Mouse (Mus musculus): ENCODE data around the gene Arhgef39.
A peak's percentile ranks its signal among the peaks of the same experiment; 100 is the strongest.

Gene Arhgef39

DNA sequence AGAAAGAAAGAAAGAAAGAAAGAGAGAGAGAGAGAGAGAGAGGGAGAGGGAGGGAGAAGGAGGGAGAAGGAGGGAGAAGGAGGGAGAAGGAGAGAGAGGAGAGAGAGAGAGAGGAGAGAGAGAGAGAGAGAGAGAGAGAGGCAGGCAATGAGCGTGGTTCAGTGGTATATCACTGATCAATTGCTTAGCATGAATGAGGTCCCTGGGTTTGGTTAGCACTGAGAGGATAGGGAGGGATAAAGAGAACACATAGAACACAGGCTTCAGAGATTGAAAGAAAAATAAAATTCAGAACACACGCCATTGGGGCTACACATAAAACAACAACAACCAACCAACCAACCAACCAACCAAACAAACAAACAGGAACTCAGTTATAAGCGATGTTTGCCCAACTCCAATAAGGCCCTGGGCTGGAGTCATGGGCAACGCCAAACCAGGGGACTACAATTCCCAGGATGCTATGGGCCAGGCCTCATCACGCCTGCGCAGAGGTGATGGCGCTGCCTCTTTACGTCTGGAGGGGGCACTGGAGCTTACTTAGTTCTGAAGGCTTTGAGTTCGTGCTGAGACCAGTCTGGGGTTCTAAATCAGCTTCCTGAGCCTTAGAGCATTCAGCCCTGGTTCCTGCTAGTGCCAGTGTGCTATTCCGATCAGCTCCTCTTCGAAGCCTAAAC lies 21.5 kb downstream of the Arhgef39 start:
- DNase-seq, result peak; percentile 86 to 90

- DNase-seq, result peak; percentile 25 to 39
Observed at GRCm38 (mm10) chr4:43476604-43477003, 22.9 kb downstream of the Arhgef39 start.

- DNase-seq, result no peak
Observed at GRCm38 (mm10) chr4:43473636-43474035, 25.9 kb downstream of the Arhgef39 start.

DNA sequence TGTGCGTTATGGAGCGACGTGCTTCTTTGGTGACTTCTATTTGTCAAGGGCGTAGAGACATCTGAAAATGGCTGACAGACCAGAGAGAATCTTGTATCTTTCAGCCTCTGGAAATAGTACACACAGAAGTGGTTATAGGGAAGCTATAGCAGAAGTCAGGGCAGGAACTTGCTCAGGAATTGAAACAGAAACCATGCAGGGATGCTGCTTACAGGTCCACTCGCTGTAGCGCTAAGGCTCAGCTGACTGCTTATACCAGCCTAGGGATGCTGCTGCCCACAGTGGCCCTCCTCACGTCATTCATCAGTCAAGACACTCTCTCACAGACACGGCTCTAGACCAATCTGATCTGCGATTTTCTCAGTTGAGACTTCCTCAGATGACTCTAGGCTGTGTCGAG lies 29.2 kb downstream of the Arhgef39 start:
- no peak for DNase-seq

DNA sequence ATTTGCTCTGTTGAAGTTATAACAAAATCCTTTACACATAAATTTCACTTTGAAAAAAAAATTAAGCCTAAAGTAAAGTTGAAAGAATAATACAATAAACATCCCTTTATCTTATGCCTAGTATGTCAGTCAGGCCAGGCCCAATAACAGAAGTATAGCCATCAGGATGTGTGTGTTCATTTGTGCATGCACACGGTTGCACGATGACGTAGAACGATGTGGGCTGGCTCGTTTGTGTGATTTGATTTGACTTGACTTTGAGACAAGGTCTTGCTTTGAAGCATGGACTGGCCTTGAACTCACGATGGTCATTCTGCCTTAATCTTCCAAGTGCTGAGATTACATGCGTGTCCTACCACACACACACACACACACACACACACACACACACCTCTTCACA lies 32.6 kb downstream of the Arhgef39 start:
- DNase-seq, result no peak

- DNase-seq, result no peak
Observed at GRCm38 (mm10) chr4:43465935-43466334, 33.6 kb downstream of the Arhgef39 start.

GRCm38 (mm10) chr4:43463102-43463501 lies 36.4 kb downstream of the Arhgef39 start:
- DNase-seq, result no peak

GRCm38 (mm10) chr4:43457124-43457523 lies 42.4 kb downstream of the Arhgef39 start:
- peak; percentile 36 to 54 for DNase-seq

- peak; percentile 67 to 78 for DNase-seq
Observed at GRCm38 (mm10) chr4:43456470-43456869, 43.0 kb downstream of the Arhgef39 start.

- DNase-seq, result no peak
Observed at GRCm38 (mm10) chr4:43454041-43454836, 45.3 kb downstream of the Arhgef39 start, which contains the start of gene Cd72. Gene Cd72 (minus strand): TSS chr4:43454628.

GRCm38 (mm10) chr4:43453413-43453812 lies 46.1 kb downstream of the Arhgef39 start:
- peak; percentile 46 to 56 for DNase-seq

DNA sequence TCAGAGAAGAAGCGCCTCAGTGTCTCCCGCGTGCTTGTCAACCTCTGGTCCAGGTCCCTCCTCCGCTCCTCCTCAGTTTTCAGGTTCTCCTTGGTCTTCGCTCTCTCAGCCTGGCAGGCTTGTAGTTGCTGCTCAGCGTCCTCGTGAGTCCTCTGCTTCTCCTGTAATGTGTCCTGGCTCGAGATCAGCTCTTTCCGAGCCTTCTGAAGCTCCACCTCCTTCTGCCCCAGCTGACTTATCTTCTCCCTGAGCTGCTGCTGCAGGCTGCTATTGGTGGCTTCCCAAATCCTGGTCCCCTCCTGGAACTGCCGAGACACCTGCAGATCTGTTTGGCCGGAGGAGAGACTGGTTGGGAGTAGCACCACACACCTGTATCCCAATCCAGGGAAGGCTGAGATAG lies 47.2 kb downstream of the Arhgef39 start:
- no peak for DNase-seq

DNA sequence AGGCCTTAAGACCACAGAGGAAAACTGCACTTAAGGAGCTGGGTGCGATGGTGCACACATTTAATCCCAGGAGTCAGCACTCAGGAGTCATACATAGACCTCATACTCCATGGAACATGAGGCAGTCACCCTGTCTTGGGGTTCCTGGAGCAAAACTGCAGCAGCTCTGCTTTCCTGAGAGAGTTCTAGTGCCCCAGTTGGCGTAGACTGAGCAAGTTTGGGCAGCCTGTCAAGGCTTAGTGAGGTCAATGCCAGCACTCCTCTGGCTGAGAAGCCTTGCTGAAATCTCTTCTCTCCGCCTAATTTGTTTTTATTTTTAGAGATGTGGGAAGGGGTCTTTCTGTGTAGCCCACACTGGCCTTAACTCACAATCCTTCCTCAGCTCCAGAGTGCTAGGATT lies 50.9 kb downstream of the Arhgef39 start:
- DNase-seq, result no peak

DNA sequence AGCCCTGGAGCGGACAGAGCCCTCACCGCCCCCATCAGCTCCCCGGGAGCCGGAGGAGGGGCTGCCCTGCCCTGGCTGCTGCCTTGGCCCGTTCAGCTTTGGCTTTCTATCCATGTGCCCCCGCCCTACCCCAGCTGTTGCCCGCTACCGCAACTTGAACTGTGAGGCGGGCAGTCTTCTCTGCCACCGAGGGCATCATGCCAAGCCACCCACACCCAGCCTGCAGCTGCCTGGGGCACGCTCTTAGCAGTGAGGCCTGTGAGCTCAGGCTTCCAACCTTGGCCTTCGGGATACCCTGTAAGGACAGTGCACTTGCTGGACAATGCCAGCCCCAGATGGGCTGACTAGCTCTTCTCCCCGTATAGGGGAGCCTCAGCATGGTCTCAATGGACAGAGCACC lies 52.2 kb downstream of the Arhgef39 start:
- DNase-seq, result no peak

All from thymus, postnatal 36 days (tissue).